Mouse (Mus musculus) olfactory bulb, adult 2 months (tissue): ENCODE results near the gene Gm10318.

Experiments
- CTCF ChIP-seq: fragments of 200-500 bp; IDR thresholded peaks from 2 replicates; pipeline ENCODE4 v1.5.1; 2012; ENCODE audit warnings: low read depth, mild to moderate bottlenecking, low read length, moderate library complexity; ENCODE audit not compliant: insufficient read depth
- POLR2A ChIP-seq: fragments of 200-500 bp; IDR thresholded peaks from 2 replicates; pipeline ENCODE4 v1.6.1; 2012; ENCODE audit warnings: mild to moderate bottlenecking, low read depth, low read length, moderate library complexity; ENCODE audit not compliant: insufficient read depth

DNA sequence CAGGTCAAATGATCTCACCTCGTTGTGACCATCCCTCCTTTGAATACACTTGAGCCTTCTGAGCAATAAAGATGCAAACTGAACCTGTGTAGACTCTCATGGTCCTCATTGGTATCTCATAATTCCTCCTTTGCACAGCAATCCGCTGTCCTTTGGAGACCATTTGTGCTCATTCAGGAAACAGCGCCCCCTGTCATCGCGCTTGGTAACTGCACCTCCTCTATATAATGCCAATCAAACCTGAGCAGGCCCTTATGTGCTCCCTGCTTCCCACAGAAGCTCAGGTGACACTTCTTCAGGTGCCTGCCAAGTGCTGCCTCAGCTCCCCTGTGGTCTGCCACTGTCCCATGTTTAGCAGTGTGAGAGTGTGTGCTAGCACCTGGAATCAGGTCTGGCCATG is 37.1 kb upstream of the Gm10318 start:
- no peak for TF ChIP-seq CTCF
- TF ChIP-seq POLR2A = no peak
